Mouse (Mus musculus) limb, embryonic 10.5 days (tissue): ENCODE measurements at regions not wholly inside any gene's neighbourhood (a gene's known extent, or its start where the extent isn't known, plus 50 kb on each side); places are given as distances from the start of the nearest gene placed in this dataset.

Source experiments
- DNase-seq: peaks from one replicate; pipeline ENCODE4 v3.0.0-alpha.2; 2017; ENCODE audit warnings: low spot score
- H3K27ac ChIP-seq: fragments of 300-500 bp; sonication (generic); 2 replicates; pipeline ENCODE4 v1.5.1; 2016; ENCODE audit warnings: mild to moderate bottlenecking
- H3K27me3 ChIP-seq: fragments of 300-500 bp; sonication (generic); 2 replicates; pipeline ENCODE4 v1.6.1; 2016; ENCODE audit warnings: low read depth, mild to moderate bottlenecking; ENCODE audit not compliant: poor library complexity, severe bottlenecking
- H3K36me3 ChIP-seq: fragments of 300-500 bp; sonication (generic); 2 replicates; pipeline ENCODE4 v1.6.1; 2016; ENCODE audit warnings: mild to moderate bottlenecking, moderate library complexity
- H3K4me1 ChIP-seq: fragments of 300-500 bp; sonication (generic); 2 replicates; pipeline ENCODE4 v1.6.1; 2016
- H3K4me3 ChIP-seq: fragments of 300-500 bp; sonication (generic); 2 replicates; pipeline ENCODE4 v1.5.1; 2016; ENCODE audit warnings: mild to moderate bottlenecking, moderate library complexity
- H3K9me3 ChIP-seq: fragments of 300-500 bp; sonication (generic); replicated peaks from 2 replicates; pipeline ENCODE4 v1.6.1; 2016; ENCODE audit warnings: mild to moderate bottlenecking
- WGBS: fragments of 180-500 bp; shearing (Covaris S2); methylation state at CpG from one replicate; pipeline ENCODE4 v1.1.7; 2016; 5-methylcytosine and 5-hydroxymethylcytosine counted together

GRCm38 (mm10) chr2:75455481-75455880 lies 203.6 kb upstream of the Hnrnpa3 start:
- Histone ChIP-seq H3K36me3 (no peaks in the 10 kb centered on the region), H3K9me3 (no peaks in the 10 kb centered on the region), H3K27ac (no peak overlapping the region), H3K27me3 (no peaks in the 10 kb centered on the region), H3K4me3 (no peak overlapping the region), H3K4me1 (peaks cover 19% of the 10 kb centered on the region)
- no peak for DNase-seq
- WGBS: 96% methylated on average over 9 of the region's 9 CpGs

DNA sequence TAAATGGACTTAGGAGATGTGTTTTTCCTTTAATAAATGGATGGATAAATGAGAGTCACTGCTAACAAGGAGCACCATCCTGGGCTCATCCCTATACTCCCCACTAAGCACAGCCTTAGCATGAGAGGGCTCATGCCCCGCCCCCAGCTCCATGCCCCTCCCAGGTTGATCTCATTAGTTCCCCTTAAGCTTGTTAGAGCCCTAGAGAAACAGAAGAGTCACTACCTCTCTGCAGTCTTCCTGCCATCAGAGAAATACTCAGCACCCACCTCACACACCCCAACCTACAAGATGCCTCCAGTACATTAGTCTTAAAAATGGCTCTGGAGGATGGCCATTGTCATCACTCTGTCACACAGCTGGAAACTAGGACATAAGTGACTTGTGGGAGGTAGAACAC lies 202.8 kb upstream of the Hnrnpa3 start:
- H3K27me3 ChIP-seq: no peaks in the 10 kb centered on the region
- H3K36me3 ChIP-seq: no peaks in the 10 kb centered on the region
- no peak overlapping the region for H3K4me3 ChIP-seq
- DNase-seq: no peak
- H3K27ac ChIP-seq: 0 out of 2 replicates have a peak overlapping the region, but pooled peaks have one; percentile 25
- no peaks in the 10 kb centered on the region for H3K9me3 ChIP-seq
- peaks cover 27% of the 10 kb centered on the region for H3K4me1 ChIP-seq
- 77% methylated on average over 1 of the region's 1 CpGs for WGBS

GRCm38 (mm10) chr2:75457423-75457822 lies 201.6 kb upstream of the Hnrnpa3 start:
- H3K27me3 ChIP-seq: no peaks in the 10 kb centered on the region
- no peaks in the 10 kb centered on the region for H3K36me3 ChIP-seq
- no peak overlapping the region for H3K27ac ChIP-seq
- no peaks in the 10 kb centered on the region for H3K9me3 ChIP-seq
- H3K4me1 ChIP-seq: peaks cover 33% of the 10 kb centered on the region
- H3K4me3 ChIP-seq: no peak overlapping the region
- no peak for DNase-seq
- WGBS: 93% methylated on average over 3 of the region's 3 CpGs

- Histone ChIP-seq H3K27me3 (no peaks in the 10 kb centered on the region), H3K9me3 (no peaks in the 10 kb centered on the region), H3K4me1 (peaks cover 37% of the 10 kb centered on the region), H3K4me3 (no peak overlapping the region), H3K36me3 (no peaks in the 10 kb centered on the region), H3K27ac (no peak overlapping the region)
- WGBS: 83% methylated on average over 3 of the region's 3 CpGs
- no peak for DNase-seq
These were observed 200.2 kb upstream of the Hnrnpa3 start for GRCm38 (mm10) chr2:75458898-75459297.

DNA sequence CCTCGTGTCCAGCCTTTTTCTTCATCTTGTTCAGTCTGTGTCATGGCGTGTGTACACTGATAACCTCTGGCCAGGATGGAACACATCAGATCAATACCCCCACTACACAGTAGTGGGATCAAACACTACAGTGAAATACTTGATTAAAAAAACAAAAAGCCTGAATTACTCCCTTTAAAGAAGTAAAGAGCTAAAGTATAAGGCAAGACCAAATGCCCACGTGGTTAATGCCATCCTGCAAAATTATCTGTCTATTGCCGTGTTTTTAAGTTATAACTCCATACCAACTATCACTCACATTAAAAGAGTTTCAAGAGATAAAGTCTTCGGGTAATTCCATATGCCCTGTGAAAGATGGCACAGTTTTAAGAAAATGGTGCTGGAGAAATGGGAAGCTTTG lies 198.6 kb upstream of the Hnrnpa3 start:
- WGBS: 90% methylated on average over 5 of the region's 5 CpGs
- H3K27me3 ChIP-seq: no peaks in the 10 kb centered on the region
- H3K36me3 ChIP-seq: no peaks in the 10 kb centered on the region
- no peak overlapping the region for H3K4me3 ChIP-seq
- DNase-seq: no peak
- no peak overlapping the region for H3K27ac ChIP-seq
- no peaks in the 10 kb centered on the region for H3K9me3 ChIP-seq
- peaks cover 41% of the 10 kb centered on the region for H3K4me1 ChIP-seq

- Histone ChIP-seq H3K36me3 (no peaks in the 10 kb centered on the region), H3K4me3 (no peak overlapping the region), H3K27me3 (no peaks in the 10 kb centered on the region), H3K4me1 (peaks cover 41% of the 10 kb centered on the region), H3K27ac (peak overlapping the region; percentile 77; the same call in 1 of the 2 replicates), H3K9me3 (no peaks in the 10 kb centered on the region)
- DNase-seq: no peak
- 87% methylated on average over 5 of the region's 5 CpGs for WGBS
These were observed 198.0 kb upstream of the Hnrnpa3 start for GRCm38 (mm10) chr2:75461019-75461418.

- 71% methylated on average over 10 of the region's 10 CpGs for WGBS
- H3K4me1 ChIP-seq: peaks cover 41% of the 10 kb centered on the region
- no peaks in the 10 kb centered on the region for H3K36me3 ChIP-seq
These were observed 197.6 kb upstream of the Hnrnpa3 start for GRCm38 (mm10) chr2:75461421-75461991.

DNA sequence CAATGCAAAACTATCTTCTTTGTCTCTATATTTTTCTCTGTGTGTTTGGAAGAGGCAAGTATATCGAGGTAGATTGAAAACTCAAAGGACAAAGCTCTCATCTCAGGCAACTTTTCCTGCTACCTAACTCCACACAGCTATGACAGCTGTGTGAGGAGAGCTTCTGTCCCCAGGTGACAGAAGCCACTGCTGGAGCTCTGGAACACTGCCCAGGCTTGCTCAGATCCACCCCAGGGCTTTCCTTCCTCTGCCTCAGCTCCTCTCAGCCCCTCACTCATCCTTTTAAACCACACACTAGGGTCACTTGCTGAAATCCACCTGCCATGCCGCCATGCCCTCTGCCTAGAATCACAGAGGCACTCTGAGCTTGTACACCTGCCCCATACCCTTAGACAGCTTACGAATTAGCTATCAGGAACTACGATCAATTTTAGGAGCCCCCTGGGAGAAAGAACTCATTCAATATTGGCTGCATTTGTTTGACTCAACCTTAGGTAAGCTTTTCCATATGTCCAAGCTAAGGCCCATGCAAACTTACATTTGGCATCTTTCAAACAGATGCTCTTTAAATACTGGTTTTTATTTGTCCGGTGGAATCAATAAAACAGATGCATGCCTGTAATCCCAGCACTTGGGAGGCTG lies 196.9 kb upstream of the Hnrnpa3 start:
- WGBS: 70% methylated on average over 5 of the region's 5 CpGs
- peak overlapping the region; percentile 77 for H3K27ac ChIP-seq
- no peaks in the 10 kb centered on the region for H3K9me3 ChIP-seq
- H3K36me3 ChIP-seq: no peaks in the 10 kb centered on the region
- DNase-seq: no peak
- H3K4me1 ChIP-seq: peaks cover 41% of the 10 kb centered on the region
- H3K4me3 ChIP-seq: no peak overlapping the region
- no peaks in the 10 kb centered on the region for H3K27me3 ChIP-seq

More at GRCm38 (mm10) chr2:75461421-75461991, 197.6 kb upstream of the Hnrnpa3 start:
- H3K27ac ChIP-seq: peak overlapping the region; percentile 77
- H3K4me3 ChIP-seq: no peak overlapping the region
- DNase-seq: no peak
- H3K9me3 ChIP-seq: no peaks in the 10 kb centered on the region
- no peaks in the 10 kb centered on the region for H3K27me3 ChIP-seq

- 69% methylated on average over 9 of the region's 9 CpGs for WGBS
- H3K27ac ChIP-seq: peak overlapping the region; percentile 47; the same call in 1 of the 2 replicates
- peaks cover 41% of the 10 kb centered on the region for H3K4me1 ChIP-seq
- no peaks in the 10 kb centered on the region for H3K27me3 ChIP-seq
- H3K9me3 ChIP-seq: no peaks in the 10 kb centered on the region
- H3K36me3 ChIP-seq: no peaks in the 10 kb centered on the region
- no peak for DNase-seq
- no peak overlapping the region for H3K4me3 ChIP-seq
These were observed 196.0 kb upstream of the Hnrnpa3 start for GRCm38 (mm10) chr2:75463091-75463490.

DNA sequence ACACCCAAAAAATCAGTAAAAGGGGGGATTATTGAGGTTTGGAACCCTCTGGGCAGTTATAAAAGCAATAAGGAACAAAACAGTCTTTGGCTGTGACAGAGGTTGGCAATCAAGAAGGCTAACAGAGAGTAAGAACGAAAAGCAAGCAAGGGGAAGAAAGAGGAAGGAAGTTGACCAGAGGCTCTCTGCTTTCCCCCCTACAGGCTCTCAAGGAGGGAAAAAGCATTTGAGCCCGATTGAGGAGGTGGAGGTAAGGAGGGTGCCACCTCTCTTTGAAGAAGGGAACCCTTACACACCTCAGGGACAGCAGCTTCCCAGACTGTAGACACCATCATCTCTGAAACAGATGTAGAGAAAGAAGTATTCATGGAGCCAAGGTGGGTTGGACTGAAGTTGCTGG lies 194.6 kb upstream of the Hnrnpa3 start:
- no peak for DNase-seq
- WGBS: 62% methylated on average over 2 of the region's 2 CpGs
- no peaks in the 10 kb centered on the region for H3K9me3 ChIP-seq
- no peak overlapping the region for H3K4me3 ChIP-seq
- H3K36me3 ChIP-seq: no peaks in the 10 kb centered on the region
- H3K27ac ChIP-seq: peak overlapping the region; percentile 72
- H3K4me1 ChIP-seq: peaks cover 47% of the 10 kb centered on the region
- no peaks in the 10 kb centered on the region for H3K27me3 ChIP-seq

DNA sequence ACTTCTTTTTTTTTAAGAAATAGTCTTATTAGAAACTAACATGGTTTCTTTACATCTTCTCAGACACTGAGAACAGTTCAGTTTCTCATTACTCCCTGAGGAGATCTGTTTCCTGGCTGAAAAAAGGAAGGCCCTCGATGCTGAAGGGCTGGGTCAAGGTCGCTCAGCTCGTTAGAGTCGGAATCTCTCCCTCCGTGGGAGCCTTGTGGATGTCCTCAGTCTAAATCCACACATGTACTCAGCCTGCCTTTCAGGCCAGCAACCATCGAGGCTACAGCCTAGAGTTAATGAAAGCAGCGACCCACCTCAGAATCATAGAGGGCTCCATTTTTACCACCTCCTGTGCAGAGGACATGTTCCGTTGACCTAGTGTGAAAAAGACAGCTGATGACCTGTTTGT lies 190.2 kb upstream of the Hnrnpa3 start:
- no peak overlapping the region for H3K4me3 ChIP-seq
- no peaks in the 10 kb centered on the region for H3K9me3 ChIP-seq
- H3K36me3 ChIP-seq: no peaks in the 10 kb centered on the region
- H3K27me3 ChIP-seq: no peaks in the 10 kb centered on the region
- 76% methylated on average over 8 of the region's 8 CpGs for WGBS
- no peak for DNase-seq
- no peak overlapping the region for H3K27ac ChIP-seq
- peaks cover 39% of the 10 kb centered on the region for H3K4me1 ChIP-seq

GRCm38 (mm10) chr2:75469958-75470687 lies 188.9 kb upstream of the Hnrnpa3 start:
- Histone ChIP-seq H3K27ac (peak overlapping the region; percentile 79), H3K36me3 (no peaks in the 10 kb centered on the region), H3K4me3 (no peak overlapping the region; the same call in 1 of the 2 replicates), H3K9me3 (no peaks in the 10 kb centered on the region), H3K4me1 (peaks cover 34% of the 10 kb centered on the region), H3K27me3 (no peaks in the 10 kb centered on the region)
- 53% methylated on average over 15 of the region's 15 CpGs for WGBS
- no peak for DNase-seq

GRCm38 (mm10) chr2:75470688-75471054 lies 188.4 kb upstream of the Hnrnpa3 start:
- H3K4me1 ChIP-seq: peaks cover 34% of the 10 kb centered on the region
- H3K4me3 ChIP-seq: no peak overlapping the region; the same call in 1 of the 2 replicates
- no peak for DNase-seq
- WGBS: 58% methylated on average over 9 of the region's 9 CpGs
- H3K9me3 ChIP-seq: no peaks in the 10 kb centered on the region
- no peaks in the 10 kb centered on the region for H3K27me3 ChIP-seq
- H3K36me3 ChIP-seq: no peaks in the 10 kb centered on the region
- H3K27ac ChIP-seq: peak overlapping the region; percentile 79
